Mouse (Mus musculus) right cerebral cortex, adult 2 months (tissue): ENCODE results near the gene Jun.

Experiments used
- DNase-seq, 2 experiments: peaks; one replicate each; pipeline ENCODE4 v3.0.0; 2021 to 2022; ENCODE audit warnings: low spot score in 2 of 2

The Jun gene

DNA sequence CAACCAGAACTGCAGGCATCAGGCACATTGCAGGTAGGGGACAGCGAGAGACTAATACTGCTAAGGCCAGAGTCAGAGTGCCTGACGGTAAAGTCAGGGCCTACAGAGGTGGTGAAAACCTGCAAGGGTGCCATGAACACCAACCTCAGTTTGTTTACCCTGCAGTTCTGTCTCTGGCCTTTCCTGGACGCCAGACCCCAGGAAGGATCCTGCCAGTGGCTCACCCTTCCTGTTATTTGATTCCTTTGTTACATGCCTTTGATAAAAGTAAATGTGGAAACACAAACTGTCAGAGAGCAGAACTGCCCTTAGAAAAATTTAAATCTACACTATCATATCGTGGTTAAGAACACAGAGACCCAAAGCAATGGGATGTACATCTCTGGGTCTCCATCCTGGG, 20.9 kb downstream of the Jun start:
- DNase-seq: no peak

- no peak for DNase-seq
Measured at GRCm38 (mm10) chr4:95025847-95026600, 26.0 kb downstream of the Jun start.

- DNase-seq: peak; percentile 21 to 37
Measured at GRCm38 (mm10) chr4:95023350-95023953, 28.6 kb downstream of the Jun start.

GRCm38 (mm10) chr4:95021649-95022637, 30.1 kb downstream of the Jun start:
- peak in 1 of 2 experiments; percentile 25 for DNase-seq

DNA sequence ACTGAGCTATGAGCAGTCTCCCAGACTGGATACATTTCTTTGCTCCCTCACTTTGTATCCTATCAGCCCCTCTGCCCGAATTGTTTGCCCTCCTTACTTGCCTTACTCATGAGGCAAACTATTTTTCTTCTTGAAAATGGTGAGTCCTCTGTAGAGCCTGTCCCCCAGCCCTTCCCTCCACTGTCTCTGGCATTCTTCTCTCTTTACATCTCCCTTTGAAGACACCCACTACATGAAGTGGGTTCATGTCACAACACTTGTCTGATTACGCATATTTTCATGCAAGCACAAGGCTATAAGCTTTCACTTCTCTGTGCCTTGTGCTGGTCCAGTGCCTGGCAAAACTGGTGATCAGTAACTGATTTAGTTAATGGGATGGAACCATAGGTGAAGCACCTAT, 31.8 kb downstream of the Jun start:
- no peak for DNase-seq

- no peak for DNase-seq
Measured at GRCm38 (mm10) chr4:95018221-95018620, 33.8 kb downstream of the Jun start.

DNA sequence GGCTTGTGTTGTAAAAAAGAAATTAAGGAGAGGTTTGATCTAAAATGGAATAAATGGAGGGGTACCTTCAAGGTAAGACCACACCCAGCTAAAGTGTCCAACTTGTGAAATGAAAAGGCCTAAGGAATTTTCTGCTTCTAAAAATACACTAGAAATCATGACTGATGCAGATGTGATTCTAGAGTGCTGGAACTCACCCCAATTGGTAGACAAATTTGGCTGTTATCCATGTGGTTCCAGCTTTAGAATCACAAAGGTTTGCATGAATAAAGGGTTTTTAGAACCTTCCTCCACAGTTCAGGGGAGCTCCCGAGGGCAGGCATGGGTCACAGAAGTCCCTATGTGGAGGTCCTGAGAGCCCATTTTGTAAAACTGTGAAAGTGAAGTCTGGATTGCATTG, 39.3 kb downstream of the Jun start:
- no peak for DNase-seq

DNA sequence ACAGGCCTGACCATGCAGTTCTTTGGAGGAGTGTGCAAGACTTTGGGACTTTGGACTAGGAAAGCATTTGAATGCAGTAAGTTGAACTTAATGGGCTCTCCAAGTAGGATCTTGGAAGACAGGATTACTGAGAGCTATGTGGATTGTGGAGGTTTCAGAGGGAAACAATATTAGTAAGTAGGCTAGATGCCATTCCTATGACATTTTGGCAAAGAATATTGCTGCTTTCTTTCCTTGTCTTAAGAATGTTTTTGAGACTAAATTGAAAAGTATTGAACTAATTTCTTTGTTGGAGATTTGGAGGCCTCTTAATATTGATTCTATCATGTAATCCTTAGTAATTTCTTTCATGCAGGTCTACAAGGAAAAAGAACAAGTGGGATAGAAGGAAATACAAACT, 39.8 kb downstream of the Jun start:
- DNase-seq: no peak

- peak; percentile 79 to 91 for DNase-seq
Measured at GRCm38 (mm10) chr4:95008175-95009057, 43.6 kb downstream of the Jun start.

- no peak for DNase-seq
Measured at GRCm38 (mm10) chr4:95007759-95008158, 44.3 kb downstream of the Jun start.

DNA sequence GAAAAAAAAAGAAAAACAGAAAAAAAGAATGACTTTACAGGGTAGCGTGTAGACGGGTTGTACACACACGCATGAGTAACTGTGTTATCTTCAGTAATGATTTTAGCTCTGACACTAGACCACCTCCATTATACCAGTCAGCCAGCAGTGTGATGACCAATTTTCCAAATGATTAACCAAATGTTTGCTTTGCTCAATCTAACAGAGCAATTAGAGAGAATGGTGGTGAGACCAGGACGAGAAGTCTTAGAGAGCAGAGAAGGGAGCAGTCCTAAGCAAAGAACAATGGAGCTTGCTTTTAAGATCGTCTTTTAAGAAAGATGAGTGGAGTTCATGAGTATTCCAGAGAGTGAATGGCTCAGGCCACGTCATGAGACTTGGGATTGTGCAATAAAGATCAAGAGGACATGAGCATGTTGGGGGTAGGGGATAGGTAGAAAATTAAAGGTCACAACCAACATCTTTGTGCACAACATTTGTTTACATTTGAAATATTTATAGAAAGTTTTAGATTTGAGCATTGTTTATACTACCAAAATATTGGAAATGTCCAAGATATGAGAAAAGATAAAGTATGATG, 46.7 kb downstream of the Jun start:
- DNase-seq: no peak

DNA sequence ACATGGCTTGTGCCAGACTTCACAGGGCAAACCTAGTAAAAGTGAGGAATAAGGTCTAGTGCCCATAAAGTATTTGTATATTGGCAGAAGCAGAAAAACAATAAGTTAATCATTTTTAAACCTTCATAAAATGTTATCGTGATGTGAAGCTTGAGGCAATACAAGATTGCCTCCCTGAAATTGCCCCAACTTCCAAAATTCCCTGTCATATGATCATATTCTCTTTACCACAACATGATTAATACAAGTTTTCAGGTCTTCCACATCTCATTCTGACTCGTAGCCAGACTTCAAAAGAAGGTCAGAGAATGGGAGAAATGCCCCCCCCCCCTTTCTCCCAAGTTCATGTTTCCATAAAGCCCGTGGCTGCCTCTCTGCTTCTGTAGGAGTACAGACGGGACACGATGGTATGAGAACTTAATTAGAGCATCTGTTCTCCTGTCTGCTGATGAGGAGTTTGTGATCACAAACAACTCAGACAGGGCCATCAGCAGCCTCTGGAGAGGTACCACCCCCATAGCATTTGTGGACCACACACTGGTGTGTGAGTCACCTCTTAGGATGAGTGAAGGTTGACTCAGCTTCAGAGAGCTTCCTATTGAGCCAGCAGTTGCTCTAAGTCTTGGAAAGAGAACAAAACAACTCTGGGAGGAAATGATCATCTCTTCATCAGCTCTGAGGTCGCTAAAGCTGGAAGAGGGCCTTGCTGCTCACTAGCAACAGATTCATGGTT, 50.8 kb downstream of the Jun start:
- DNase-seq: peak; percentile 26 to 45

- DNase-seq: no peak
Measured at GRCm38 (mm10) chr4:95000147-95000546, 51.9 kb downstream of the Jun start.

DNA sequence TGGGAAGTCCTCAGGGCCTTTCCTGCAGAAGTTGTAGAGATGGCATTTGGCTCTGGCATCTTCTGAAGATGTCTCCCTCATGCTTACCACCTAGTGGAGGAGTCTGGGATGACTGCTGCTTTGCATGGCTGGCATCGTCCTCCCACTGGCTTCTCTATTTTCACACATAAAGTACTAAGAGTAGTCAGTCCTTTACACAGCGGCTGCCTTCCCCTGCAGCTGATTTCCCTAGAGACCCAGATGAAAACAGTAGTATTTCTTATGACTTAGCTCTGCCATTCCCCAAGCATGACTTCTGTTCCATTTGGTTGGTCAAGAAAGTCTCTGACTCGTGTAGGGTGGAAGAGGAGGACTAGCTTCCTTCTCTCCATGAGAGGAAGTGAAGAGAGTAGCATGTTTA, 52.8 kb downstream of the Jun start:
- peak; percentile 52 to 56 for DNase-seq
